Mouse (Mus musculus): ENCODE results near the gene Rtf1. TPM values are rescaled to one million over a fixed set of nuclear protein-coding genes. Genes with fewer than 3 reads are reported as not detected.

The Rtf1 gene
- polyA plus RNA-seq, 1 experiment from 2014 or later = 24.0 TPM

- Histone ChIP-seq H3K9ac (ENCODE audit: low read depth, low read length) (peak overlapping the region; percentile 62), H3K36me3 (ENCODE audit: control insufficient read depth, insufficient read depth, low read length) (no peaks in the 10 kb centered on the region), H3K27ac (ENCODE audit: low read depth, low read length) (no peak overlapping the region), H3K4me1 (ENCODE audit: control insufficient read depth, insufficient read depth, low read length) (no peaks in the 10 kb centered on the region; the same call in 1 of the 2 replicates), H3K4me2 (peak overlapping the region; percentile 100), H3K4me3 (ENCODE audit: low read depth, low read length) (peak overlapping the region; percentile 70), H3K27me3 (ENCODE audit: control insufficient read depth, insufficient read depth, low read length) (peaks cover 62% of the 10 kb centered on the region), H3K9me3 (replicated peaks; ENCODE audit: control insufficient read depth, low read length) (no peaks in the 10 kb centered on the region)
- WGBS (ENCODE audit: insufficient replicate concordance) = under 1% methylated on average over 67 of the region's 77 CpGs
- 0 out of 2 replicates have a peak, but pooled peaks have one; percentile 6 for ATAC-seq (replicated peaks; ENCODE audit: insufficient number of reproducible peaks, low FRiP score, low TSS enrichment)
Observed at GRCm38 (mm10) chr2:119758101-119758843, 83.4 kb downstream of the Rtf1 start.

DNA sequence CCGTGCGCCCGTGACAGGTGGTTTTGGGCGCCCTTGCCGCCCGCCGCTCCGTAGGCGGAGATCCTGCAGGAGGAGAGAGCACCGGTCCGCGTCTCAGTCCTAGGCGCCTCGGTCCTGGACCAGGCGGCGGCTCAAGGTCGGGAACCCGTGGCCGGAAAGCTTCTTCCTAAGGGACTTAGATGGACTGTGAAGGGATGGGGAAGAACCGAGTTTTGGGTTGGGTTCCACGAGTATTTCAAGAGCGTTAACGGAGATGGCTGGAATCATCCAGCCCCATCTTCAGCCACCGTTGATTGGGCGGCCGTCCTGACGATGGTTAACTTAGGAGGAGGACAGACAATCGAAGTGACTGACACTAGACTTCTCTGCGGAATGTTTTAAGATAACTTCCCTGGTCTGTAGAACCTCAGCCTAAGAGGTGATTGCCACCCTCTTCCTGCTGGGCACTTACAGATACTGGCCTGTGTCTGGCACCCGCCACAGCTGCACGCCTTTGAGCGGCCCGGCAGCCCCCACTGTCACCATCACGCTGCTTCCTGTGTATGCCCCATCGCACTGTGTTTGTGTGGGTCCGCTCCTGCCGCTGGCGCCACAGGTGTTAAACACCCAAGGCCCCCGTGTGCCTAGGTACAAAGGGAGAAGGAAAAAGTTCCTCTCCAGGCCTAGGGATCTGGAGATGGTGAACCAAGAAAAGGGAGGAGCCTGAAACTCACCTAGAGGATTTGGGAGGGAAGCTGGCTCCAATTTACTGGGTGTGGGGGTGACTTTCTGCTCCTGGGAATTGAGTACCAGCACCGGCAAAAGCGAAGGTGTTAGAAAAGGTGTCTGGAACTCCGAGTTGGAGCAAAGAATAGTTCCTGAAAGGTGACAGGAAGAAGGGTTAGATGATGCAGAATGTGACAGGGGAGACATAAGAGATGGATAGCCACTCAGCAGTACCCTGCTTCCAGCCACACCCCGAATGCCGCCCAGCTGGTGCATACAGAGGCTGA is 84.3 kb downstream of the Rtf1 start:
- Histone ChIP-seq H3K27ac (ENCODE audit: low read depth, low read length) (no peak overlapping the region), H3K9ac (ENCODE audit: low read depth, low read length) (no peak overlapping the region), H3K4me2 (peak overlapping the region; percentile 100), H3K36me3 (ENCODE audit: control insufficient read depth, insufficient read depth, low read length) (no peaks in the 10 kb centered on the region), H3K4me1 (ENCODE audit: control insufficient read depth, insufficient read depth, low read length) (no peaks in the 10 kb centered on the region; the same call in 1 of the 2 replicates), H3K4me3 (ENCODE audit: low read depth, low read length) (peak overlapping the region; percentile 70), H3K27me3 (ENCODE audit: control insufficient read depth, insufficient read depth, low read length) (peaks cover 56% of the 10 kb centered on the region), H3K9me3 (replicated peaks; ENCODE audit: control insufficient read depth, low read length) (no peaks in the 10 kb centered on the region)
- ATAC-seq (replicated peaks; ENCODE audit: insufficient number of reproducible peaks, low FRiP score, low TSS enrichment) = no peak
- 5% methylated on average over 44 of the region's 44 CpGs for WGBS (ENCODE audit: insufficient replicate concordance)

DNA sequence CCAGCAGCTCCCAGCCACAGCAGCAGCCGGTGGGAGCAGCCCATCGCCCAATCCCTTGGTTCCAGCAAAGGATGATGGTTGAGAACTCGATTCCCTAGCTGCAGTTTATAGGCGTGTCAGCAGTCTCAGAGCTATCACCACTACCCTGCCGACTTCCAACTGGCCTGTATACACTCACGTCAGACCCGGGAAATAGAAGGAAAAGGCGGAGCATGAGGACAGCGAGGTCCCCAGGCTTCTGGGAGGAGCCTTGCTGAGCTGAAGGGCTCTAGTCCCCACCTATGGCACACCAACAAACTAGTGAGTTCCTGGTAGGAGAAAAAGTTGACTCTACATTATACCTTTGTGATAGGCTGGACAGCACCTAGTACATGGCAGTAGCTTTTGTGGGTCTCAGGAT is 85.4 kb downstream of the Rtf1 start, which contains the start of gene Ltk:
Ltk (minus strand) TSS at position 181 of the 400 bp plus-strand sequence.
- no peaks in the 10 kb centered on the region for H3K36me3 ChIP-seq (ENCODE audit: control insufficient read depth, insufficient read depth, low read length)
- no peak within 1 kb of the TSS for H3K27ac ChIP-seq (ENCODE audit: low read depth, low read length)
- H3K27me3 ChIP-seq (ENCODE audit: control insufficient read depth, insufficient read depth, low read length) = peaks cover 51% of the 10 kb centered on the region
- H3K9ac ChIP-seq (ENCODE audit: low read depth, low read length) = no peak within 1 kb of the TSS
- H3K4me3 ChIP-seq (ENCODE audit: low read depth, low read length) = peak within 1 kb of the TSS; percentile 70; the same call in 1 of the 2 replicates
- H3K4me2 ChIP-seq = peak within 1 kb of the TSS; percentile 100
- ATAC-seq (replicated peaks; ENCODE audit: insufficient number of reproducible peaks, low FRiP score, low TSS enrichment) = no peak
- no peaks in the 10 kb centered on the region for H3K9me3 ChIP-seq (replicated peaks; ENCODE audit: control insufficient read depth, low read length)
- no peaks in the 10 kb centered on the region; the same call in 1 of the 2 replicates for H3K4me1 ChIP-seq (ENCODE audit: control insufficient read depth, insufficient read depth, low read length)
- WGBS (ENCODE audit: insufficient replicate concordance) = 8% methylated on average over 9 of the region's 9 CpGs

- no peaks in the 10 kb centered on the region for H3K9me3 ChIP-seq (replicated peaks; ENCODE audit: control insufficient read depth, low read length)
- H3K36me3 ChIP-seq (ENCODE audit: control insufficient read depth, insufficient read depth, low read length) = peaks cover 4% of the 10 kb centered on the region
- no peak overlapping the region for H3K4me2 ChIP-seq
- no peak overlapping the region for H3K27ac ChIP-seq (ENCODE audit: low read depth, low read length)
- H3K27me3 ChIP-seq (ENCODE audit: control insufficient read depth, insufficient read depth, low read length) = peaks cover 38% of the 10 kb centered on the region
- no peaks in the 10 kb centered on the region; the same call in 1 of the 2 replicates for H3K4me1 ChIP-seq (ENCODE audit: control insufficient read depth, insufficient read depth, low read length)
- no peak overlapping the region for H3K9ac ChIP-seq (ENCODE audit: low read depth, low read length)
- no peak for ATAC-seq (replicated peaks; ENCODE audit: insufficient number of reproducible peaks, low FRiP score, low TSS enrichment)
- no peak overlapping the region for H3K4me3 ChIP-seq (ENCODE audit: low read depth, low read length)
- 65% methylated on average over 1 of the region's 1 CpGs for WGBS (ENCODE audit: insufficient replicate concordance)
Observed at GRCm38 (mm10) chr2:119762276-119762675, 87.4 kb downstream of the Rtf1 start.

DNA sequence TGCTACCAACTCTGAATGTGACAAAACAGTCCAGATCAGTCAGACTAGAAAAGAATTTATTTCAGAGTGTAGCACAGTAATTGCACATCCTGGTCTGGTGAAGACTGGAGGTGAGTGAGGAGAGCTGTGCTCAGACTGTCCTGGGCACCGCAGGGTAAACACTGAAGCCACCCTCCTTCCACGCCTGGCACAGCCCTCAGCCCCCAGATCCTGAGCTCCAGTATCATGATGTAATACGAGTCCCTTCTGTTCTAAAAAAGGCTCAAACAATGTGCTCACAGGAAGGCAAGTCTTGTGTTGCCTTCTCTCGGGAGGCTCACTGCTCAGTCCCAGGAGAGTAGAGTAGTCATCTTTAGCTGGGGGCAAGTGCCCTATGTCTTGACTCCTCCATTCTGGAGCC is 89.1 kb downstream of the Rtf1 start:
- Histone ChIP-seq H3K27ac (ENCODE audit: low read depth, low read length) (no peak overlapping the region), H3K4me2 (no peak overlapping the region), H3K9me3 (replicated peaks; ENCODE audit: control insufficient read depth, low read length) (no peaks in the 10 kb centered on the region), H3K4me1 (ENCODE audit: control insufficient read depth, insufficient read depth, low read length) (no peaks in the 10 kb centered on the region), H3K36me3 (ENCODE audit: control insufficient read depth, insufficient read depth, low read length) (peaks cover 11% of the 10 kb centered on the region), H3K27me3 (ENCODE audit: control insufficient read depth, insufficient read depth, low read length) (peaks cover 22% of the 10 kb centered on the region), H3K9ac (ENCODE audit: low read depth, low read length) (no peak overlapping the region), H3K4me3 (ENCODE audit: low read depth, low read length) (no peak overlapping the region)
- WGBS (ENCODE audit: insufficient replicate concordance) = 59% methylated on average over 4 of the region's 4 CpGs
- no peak for ATAC-seq (replicated peaks; ENCODE audit: insufficient number of reproducible peaks, low FRiP score, low TSS enrichment)

- H3K9me3 ChIP-seq (replicated peaks; ENCODE audit: control insufficient read depth, low read length) = no peaks in the 10 kb centered on the region
- no peak overlapping the region for H3K4me2 ChIP-seq
- no peaks in the 10 kb centered on the region for H3K27me3 ChIP-seq (ENCODE audit: control insufficient read depth, insufficient read depth, low read length)
- H3K4me1 ChIP-seq (ENCODE audit: control insufficient read depth, insufficient read depth, low read length) = no peaks in the 10 kb centered on the region
- peaks cover 30% of the 10 kb centered on the region for H3K36me3 ChIP-seq (ENCODE audit: control insufficient read depth, insufficient read depth, low read length)
- 90% methylated on average over 6 of the region's 6 CpGs for WGBS (ENCODE audit: insufficient replicate concordance)
- no peak overlapping the region for H3K4me3 ChIP-seq (ENCODE audit: low read depth, low read length)
- no peak overlapping the region for H3K9ac ChIP-seq (ENCODE audit: low read depth, low read length)
- no peak overlapping the region for H3K27ac ChIP-seq (ENCODE audit: low read depth, low read length)
- ATAC-seq (replicated peaks; ENCODE audit: insufficient number of reproducible peaks, low FRiP score, low TSS enrichment) = no peak
Observed at GRCm38 (mm10) chr2:119767246-119767645, 92.4 kb downstream of the Rtf1 start.

Other genes starting within 250 kb of the Rtf1 start
- 3.7 TPM in 2 replicates for gene Ino80, start 197.4 kb upstream of the Rtf1 start, polyA plus RNA-seq (2014; fragmentation: Nextera tagmentation; extraction: Ambion mirVana)
- gene Exd1, start 127.4 kb upstream of the Rtf1 start, polyA plus RNA-seq (2014; fragmentation: Nextera tagmentation; extraction: Ambion mirVana) = 0.27 and 0.45 TPM in 2 replicates
- gene Chp1, start 127.4 kb upstream of the Rtf1 start, polyA plus RNA-seq (2014; fragmentation: Nextera tagmentation; extraction: Ambion mirVana) = 46.5 and 48.9 TPM in 2 replicates
- gene Nusap1, start 56.8 kb upstream of the Rtf1 start, polyA plus RNA-seq (2014; fragmentation: Nextera tagmentation; extraction: Ambion mirVana) = 56.4 and 57.3 TPM in 2 replicates
- 22.9 and 25.5 TPM in 2 replicates for gene Oip5, start 56.6 kb upstream of the Rtf1 start, polyA plus RNA-seq (2014; fragmentation: Nextera tagmentation; extraction: Ambion mirVana)
- gene Ndufaf1, start 12.2 kb upstream of the Rtf1 start, polyA plus RNA-seq (2014; fragmentation: Nextera tagmentation; extraction: Ambion mirVana) = 54.5 and 64.1 TPM in 2 replicates
- gene Itpka, start 67.3 kb downstream of the Rtf1 start, polyA plus RNA-seq (2014; fragmentation: Nextera tagmentation; extraction: Ambion mirVana) = 1.9 and 2.2 TPM in 2 replicates
- 0.07 TPM in 1 of 2 replicates, not detected in the other for gene Ltk, start 85.4 kb downstream of the Rtf1 start, polyA plus RNA-seq (2014; fragmentation: Nextera tagmentation; extraction: Ambion mirVana)
- gene Rpap1, start 112.5 kb downstream of the Rtf1 start, polyA plus RNA-seq (2014; fragmentation: Nextera tagmentation; extraction: Ambion mirVana) = 16.2 and 17.4 TPM in 2 replicates
- gene Tyro3, start 122.7 kb downstream of the Rtf1 start, polyA plus RNA-seq (2014; fragmentation: Nextera tagmentation; extraction: Ambion mirVana) = 7.3 and 8.4 TPM in 2 replicates
- gene Mga, start 222.2 kb downstream of the Rtf1 start, polyA plus RNA-seq (2014; fragmentation: Nextera tagmentation; extraction: Ambion mirVana) = 20.2 and 30.1 TPM in 2 replicates